Mouse (Mus musculus) T-helper 2 cell (primary cell): ENCODE measurements around the gene Surf2.

Experiments
- in situ Hi-C: fragments of 300-600 bp; cut with MboI, MseI; formaldehyde crosslinking; loops from one replicate; pipeline ENCODE4 v1.15.1; 2025; ENCODE audit warnings: high pct_unique_total_duplicates

The Surf2 gene

GRCm38 (mm10) chr2:26914148-26914941, 1.8 kb upstream of the Surf2 start:
- in situ Hi-C loops: no loop called here

- in situ Hi-C loops: no loop called here
Measured at GRCm38 (mm10) chr2:26916738-26917137, 571 bp downstream of the Surf2 start.

GRCm38 (mm10) chr2:26919684-26920083, 3.5 kb downstream of the Surf2 start:
- in situ Hi-C loops: no loop called here

- in situ Hi-C loops: no loop called here
Measured at GRCm38 (mm10) chr2:26920190-26920855, 4.2 kb downstream of the Surf2 start.

DNA sequence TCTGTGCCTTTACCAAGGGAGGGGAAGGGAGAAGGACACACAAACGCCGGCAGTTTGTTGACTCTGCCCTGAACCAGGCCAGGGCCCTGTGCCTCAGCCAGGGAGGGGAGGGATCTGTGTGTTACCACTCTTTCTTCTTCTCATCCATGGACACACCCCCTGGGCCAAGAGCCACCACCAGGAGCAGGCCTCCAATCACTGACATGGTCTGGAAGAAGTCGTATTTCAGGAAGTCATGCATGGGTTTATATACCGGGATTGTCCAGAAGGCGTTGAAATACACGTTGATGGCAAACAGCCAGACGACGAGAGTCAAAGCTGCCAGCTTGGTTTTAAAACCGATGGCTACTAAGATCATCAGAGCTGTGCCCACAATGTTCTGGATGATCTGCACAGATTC, 5.6 kb downstream of the Surf2 start:
- in situ Hi-C loops: no loop called here

GRCm38 (mm10) chr2:26927745-26928476, 11.7 kb downstream of the Surf2 start:
- in situ Hi-C loops: no loop called here

DNA sequence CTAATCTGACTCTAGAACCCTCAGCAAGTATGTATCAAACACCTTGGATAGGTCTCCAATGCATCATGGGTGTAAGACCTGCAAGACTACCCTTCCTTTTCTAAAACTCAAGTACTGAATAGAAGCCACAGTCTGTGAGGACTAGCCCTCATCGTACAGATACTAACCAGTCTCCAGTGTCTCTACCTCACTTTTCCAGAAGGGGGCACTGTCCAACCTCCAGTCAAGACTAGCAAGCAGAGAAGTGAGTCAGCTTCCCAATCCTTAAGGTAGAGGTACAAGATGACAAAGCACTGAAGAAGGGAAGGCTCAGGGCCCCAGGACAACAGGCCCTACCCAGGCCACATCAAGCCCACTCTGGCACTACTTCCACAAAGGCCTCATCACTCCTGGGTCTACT, 14.2 kb downstream of the Surf2 start:
- in situ Hi-C loops: no loop called here

GRCm38 (mm10) chr2:26932473-26933303, 16.5 kb downstream of the Surf2 start:
- in situ Hi-C loops: no loop called here

- in situ Hi-C loops: no loop called here
Measured at GRCm38 (mm10) chr2:26933304-26934055, 17.3 kb downstream of the Surf2 start, which contains the start of the genes Surf4 and Stkld1. TSS of gene Surf4 (minus strand) at chr2:26933928. TSS of gene Stkld1 (plus strand) at chr2:26934047.

- in situ Hi-C loops: no loop called here
Measured at GRCm38 (mm10) chr2:26935286-26935685, 19.1 kb downstream of the Surf2 start.

DNA sequence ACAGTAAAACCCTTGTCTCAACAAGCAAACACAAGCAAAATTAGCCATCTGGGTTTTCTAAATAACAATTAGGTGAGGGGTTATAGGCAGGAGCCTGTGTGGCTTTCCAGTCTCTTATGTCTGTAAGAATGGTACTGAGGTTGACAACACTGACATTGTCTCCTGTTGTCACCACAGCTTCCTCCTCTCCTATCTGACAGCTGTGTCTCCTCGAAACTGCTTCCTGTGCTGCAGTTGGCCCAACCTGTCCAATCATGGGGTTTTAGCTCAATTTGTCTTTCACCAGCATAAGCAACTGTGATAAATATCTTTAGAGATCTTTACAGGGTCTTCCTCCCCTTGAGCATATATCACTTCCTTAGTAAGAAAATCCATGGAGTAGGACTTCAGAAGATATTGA, 20.3 kb downstream of the Surf2 start:
- in situ Hi-C loops: no loop called here

GRCm38 (mm10) chr2:26941539-26941938, 25.4 kb downstream of the Surf2 start:
- in situ Hi-C loops: no loop called here

- in situ Hi-C loops: no loop called here
Measured at GRCm38 (mm10) chr2:26943253-26943652, 27.1 kb downstream of the Surf2 start.

- in situ Hi-C loops: no loop called here
Measured at GRCm38 (mm10) chr2:26950411-26950810, 34.2 kb downstream of the Surf2 start.

GRCm38 (mm10) chr2:26951346-26951905, 35.3 kb downstream of the Surf2 start:
- in situ Hi-C loops: no loop called here

- in situ Hi-C loops: no loop called here
Measured at GRCm38 (mm10) chr2:26952193-26952592, 36.0 kb downstream of the Surf2 start.

- in situ Hi-C loops: no loop called here
Measured at GRCm38 (mm10) chr2:26952866-26953265, 36.7 kb downstream of the Surf2 start.

- in situ Hi-C loops: no loop called here
Measured at GRCm38 (mm10) chr2:26954735-26955395, 38.7 kb downstream of the Surf2 start.

DNA sequence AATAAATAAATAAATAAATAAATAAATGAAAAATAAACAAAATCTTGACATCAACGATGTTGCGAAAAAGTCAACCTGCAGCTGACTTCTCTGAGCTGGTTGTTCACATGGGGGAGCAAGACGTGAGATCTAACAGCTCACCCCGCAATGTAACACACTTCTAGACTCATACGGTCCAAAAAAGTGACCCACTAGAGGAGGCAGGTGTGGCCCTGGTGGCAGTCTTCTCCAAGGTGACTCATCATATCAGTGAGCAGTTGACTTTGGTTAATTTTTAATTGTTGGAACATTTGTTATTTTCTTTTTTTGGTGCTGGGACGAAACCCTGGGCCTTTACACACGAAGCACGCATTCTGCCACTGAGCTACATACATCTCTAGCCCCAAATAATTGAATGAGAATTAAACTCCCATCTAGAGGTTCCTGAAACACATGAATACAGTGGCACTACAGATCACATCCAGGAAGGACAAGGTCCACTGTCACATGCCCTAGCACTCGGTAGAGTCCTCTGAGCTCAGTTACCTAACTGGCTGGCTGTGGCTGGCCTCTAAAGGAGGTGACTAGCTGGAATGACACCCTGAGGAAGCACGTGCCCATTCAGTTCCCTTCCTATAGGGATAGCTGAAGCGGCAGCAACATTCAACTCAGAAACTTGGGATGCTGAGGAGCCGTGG, 40.8 kb downstream of the Surf2 start:
- in situ Hi-C loops: no loop called here
